Mouse (Mus musculus) adrenal gland, adult 10 weeks (tissue): ENCODE data around the gene Xlr5c. TPM values are rescaled to one million over a fixed set of nuclear protein-coding genes. Genes with fewer than 3 reads are reported as not detected.

Experiments
- polyA plus RNA-seq: library from polyadenylated mRNA; stranded (reverse); fragments of 350-450 nt; fragmentation: Illumina TruSeq; extraction: RNeasy Lipid Tissue Mini Kit (QIAGEN cat#74804); gene quantifications from one replicate; pipeline ENCODE4 v1.2.3, GENCODE M21; 2014; ENCODE audit warnings: low read depth, low replicate concordance

Gene Xlr5c
- polyA plus RNA-seq, result not detected

DNA sequence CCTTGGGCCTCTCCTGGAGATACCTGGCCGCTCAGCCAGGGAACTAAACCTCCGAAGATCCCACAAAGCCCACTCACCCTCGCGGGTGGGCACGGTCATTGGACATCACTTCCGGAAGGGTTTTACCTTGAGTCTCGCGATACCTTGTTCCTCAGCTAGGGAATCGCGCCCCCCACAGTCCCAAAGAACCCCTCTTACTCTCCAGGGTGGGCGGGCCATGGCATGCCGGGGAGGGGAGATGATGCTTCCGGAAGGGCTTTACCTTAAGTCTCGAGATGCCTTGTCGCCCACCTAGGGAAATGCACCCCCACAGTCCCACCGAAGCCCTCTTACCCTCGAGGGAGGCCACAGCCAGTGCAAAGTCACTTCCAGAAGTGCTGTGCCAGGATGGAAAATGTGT is at the start of gene Xlr5c, which contains the start of gene Xlr5a:
Gene Xlr5c (minus strand): TSS at position 101 of the 400 bp plus-strand sequence.
Gene Xlr5a (minus strand): TSS at position 101 of the 400 bp plus-strand sequence.

DNA sequence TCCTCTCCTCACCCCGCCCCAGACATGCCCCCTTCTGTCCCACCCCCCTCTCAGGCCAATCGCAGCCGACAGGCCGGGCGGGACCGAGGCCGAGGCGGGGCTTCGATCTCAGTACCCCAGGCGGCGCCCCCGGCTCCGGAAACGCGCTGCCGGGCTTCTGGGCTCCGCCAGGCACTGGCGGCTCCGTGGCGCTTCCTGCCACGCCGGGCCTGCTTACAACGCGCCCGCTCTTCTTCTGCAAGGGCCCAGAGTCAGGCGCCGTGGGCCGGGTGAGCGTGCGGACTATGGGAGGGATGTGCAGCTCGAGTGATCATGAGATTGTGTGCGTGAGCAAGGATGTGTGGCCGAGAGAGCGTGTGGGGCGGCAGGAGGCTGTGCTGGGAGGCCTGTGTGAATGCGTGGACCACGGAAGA is 49.7 kb upstream of the Xlr5c start, which contains the start of gene Zfp275:
Gene Zfp275 (plus strand): TSS at position 139 of the 413 bp plus-strand sequence.

DNA sequence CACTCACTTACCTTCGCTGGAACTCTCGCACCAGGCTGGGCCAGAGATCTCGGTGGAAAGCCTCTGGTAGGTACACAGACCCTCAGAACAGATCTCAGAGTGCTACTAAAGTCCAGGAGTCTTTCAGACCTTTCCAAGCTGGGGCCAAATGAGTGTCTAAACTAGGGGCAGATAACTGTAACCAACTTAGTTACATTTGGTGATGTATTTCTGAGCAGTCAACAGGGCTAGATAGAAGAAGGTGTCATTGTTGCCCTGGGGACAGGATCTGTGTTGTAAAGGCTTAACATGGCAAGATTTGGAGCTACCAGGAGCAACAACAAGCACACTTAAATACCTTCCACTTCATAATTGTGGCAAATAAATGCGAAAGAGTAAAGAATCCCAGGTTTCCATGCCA is 44.0 kb upstream of the Xlr5c start, which contains the start of gene Gm45015:
Gene Gm45015 (minus strand): TSS at position 101 of the 400 bp plus-strand sequence.

DNA sequence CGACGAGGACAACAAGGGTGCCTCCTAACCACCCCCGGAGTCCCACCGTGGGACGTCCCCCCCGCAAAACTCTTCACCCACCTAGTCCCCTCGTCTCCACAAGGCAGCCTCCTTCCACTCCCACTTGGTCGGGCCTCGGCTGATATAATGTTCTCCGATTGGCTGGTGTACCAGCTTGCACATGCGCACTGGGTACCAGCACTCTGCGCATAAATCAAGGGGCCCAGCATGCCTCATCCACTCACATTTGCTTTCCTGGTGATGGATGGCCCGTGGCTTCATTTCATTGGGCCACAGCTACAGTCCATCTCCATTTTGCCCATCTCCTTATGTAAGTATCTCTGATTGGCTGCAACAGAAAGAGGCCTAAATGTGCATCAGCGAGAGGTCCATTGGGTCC is 27.5 kb downstream of the Xlr5c start, which contains the start of gene Xlr3c:
Gene Xlr3c (minus strand): TSS at position 121 of the 400 bp plus-strand sequence.

DNA sequence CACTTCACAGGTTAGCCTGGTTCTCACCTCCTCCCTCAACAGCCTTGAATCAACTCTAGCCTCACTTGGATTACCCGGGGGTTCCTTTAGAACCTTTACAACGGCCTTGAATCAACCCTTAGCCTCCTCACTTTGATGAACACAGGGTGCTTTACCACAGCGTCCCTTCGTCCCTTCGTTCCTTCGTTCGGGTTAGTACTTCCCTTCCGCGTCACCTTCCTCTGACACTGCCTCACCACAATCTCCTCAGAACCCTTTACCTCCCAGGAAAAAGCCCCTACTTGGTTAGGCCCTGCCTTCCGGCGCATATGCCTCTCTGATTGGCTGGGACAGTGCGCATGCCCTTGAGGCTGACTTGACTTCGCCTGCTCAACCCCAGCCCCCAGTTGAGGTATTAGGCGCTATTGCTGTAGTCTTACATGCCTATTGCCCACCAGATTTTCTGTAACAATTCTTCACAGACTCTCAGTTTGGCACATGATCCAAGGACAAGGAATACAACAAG is 49.9 kb downstream of the Xlr5c start, which contains the start of gene Xlr4c:
Gene Xlr4c (minus strand): TSS at position 310 of the 505 bp plus-strand sequence.

Other genes with a start within 250 kb of the Xlr5c start
- gene Pnma3, start 228.2 kb downstream of the Xlr5c start, polyA plus RNA-seq, result 0.23 TPM
- 0.58 TPM for gene Xlr4a, start 210.5 kb downstream of the Xlr5c start, polyA plus RNA-seq
- 1.7 TPM for gene Xlr3a, start 195.9 kb downstream of the Xlr5c start, polyA plus RNA-seq
- gene Gm14685, start 175.9 kb downstream of the Xlr5c start, polyA plus RNA-seq, result not detected
- not detected for gene Xlr5b, start 144.2 kb downstream of the Xlr5c start, polyA plus RNA-seq
- gene DXBay18, start 143.5 kb downstream of the Xlr5c start, polyA plus RNA-seq, result not detected
- gene Spin2d, start 116.0 kb downstream of the Xlr5c start, polyA plus RNA-seq, result not detected
- gene Xlr3b, start 100.8 kb downstream of the Xlr5c start, polyA plus RNA-seq, result 3.5 TPM
- gene Xlr4b, start 78.6 kb downstream of the Xlr5c start, polyA plus RNA-seq, result 1.2 TPM
- gene F8a, start 64.7 kb downstream of the Xlr5c start, polyA plus RNA-seq, result 12.1 TPM
- not detected for gene Xlr4c, start 49.8 kb downstream of the Xlr5c start, polyA plus RNA-seq
- not detected for gene Xlr3c, start 27.6 kb downstream of the Xlr5c start, polyA plus RNA-seq
- gene Xlr5a, start within 50 bp of the Xlr5c start, polyA plus RNA-seq, result not detected
- not detected for gene Gm45015, start 43.9 kb upstream of the Xlr5c start, polyA plus RNA-seq
- gene Zfp275, start 49.6 kb upstream of the Xlr5c start, polyA plus RNA-seq, result 41.2 TPM
- not detected for gene Gm18336, start 105.8 kb upstream of the Xlr5c start, polyA plus RNA-seq
- gene Zfp92, start 118.1 kb upstream of the Xlr5c start, polyA plus RNA-seq, result 0.41 TPM
- gene Trex2, start 142.4 kb upstream of the Xlr5c start, polyA plus RNA-seq, result not detected
- 15.5 TPM for gene Haus7, start 166.1 kb upstream of the Xlr5c start, polyA plus RNA-seq
- gene Bgn, start 190.6 kb upstream of the Xlr5c start, polyA plus RNA-seq, result 322 TPM
- gene Atp2b3, start 210.1 kb upstream of the Xlr5c start, polyA plus RNA-seq, result 7.0 TPM